Mouse (Mus musculus) embryonic facial prominence, embryonic 15.5 days (tissue): ENCODE measurements around the gene Elovl6. TPM values are rescaled to one million over a fixed set of nuclear protein-coding genes. Genes with fewer than 3 reads are reported as not detected.

Source experiments
- microRNA-seq: library from miRNA; unstranded; fragments of <30 nt; microRNA quantifications from one replicate; pipeline ENCODE4, GENCODE M21; 2016; ENCODE audit warnings: borderline number of aligned reads
- polyA plus RNA-seq: library from polyadenylated mRNA; unstranded; fragments of >200 nt; fragmentation: Nextera tagmentation; extraction: Ambion mirVana; gene quantifications from 2 replicates; pipeline ENCODE4 v1.2.1, GENCODE M21; 2015

Elovl6 gene
- polyA plus RNA-seq, 1 experiment from 2014 or later, result 34.6 TPM

Small RNA genes lying within 50 kb of the gene (microRNA-seq; reads per million reads assigned to microRNA genes)
- gene Gm24515, result not detected

Other genes with a start within 250 kb of the Elovl6 start
- gene Enpep, start 199.6 kb upstream of the Elovl6 start, polyA plus RNA-seq, result 4.8 and 8.7 TPM in 2 replicates
- gene Egf, start 223.0 kb downstream of the Elovl6 start, polyA plus RNA-seq, result 2.1 and 2.2 TPM in 2 replicates